Mouse (Mus musculus): Measurements from ENCODE around the gene Psmd7.

GRCm38 (mm10) chr8:107540623-107541022 lies 47.6 kb downstream of the Psmd7 start:
- TF ChIP-seq POLR2A (IDR thresholded peaks at IDR 0.05; ENCODE audit: low read depth, low read length) (no peak), CTCF (IDR thresholded peaks at IDR 0.05; ENCODE audit: extremely low read depth, insufficient read length, insufficient replicate concordance, low read depth, low read length) (no peak)
